Mouse (Mus musculus): ENCODE measurements around the gene Cfap58. TPM values are rescaled to one million over a fixed set of nuclear protein-coding genes. Genes with fewer than 3 reads are reported as not detected.

Cfap58 gene
- polyA plus RNA-seq, 1 experiment from 2014 or later: 0.23 TPM

DNA sequence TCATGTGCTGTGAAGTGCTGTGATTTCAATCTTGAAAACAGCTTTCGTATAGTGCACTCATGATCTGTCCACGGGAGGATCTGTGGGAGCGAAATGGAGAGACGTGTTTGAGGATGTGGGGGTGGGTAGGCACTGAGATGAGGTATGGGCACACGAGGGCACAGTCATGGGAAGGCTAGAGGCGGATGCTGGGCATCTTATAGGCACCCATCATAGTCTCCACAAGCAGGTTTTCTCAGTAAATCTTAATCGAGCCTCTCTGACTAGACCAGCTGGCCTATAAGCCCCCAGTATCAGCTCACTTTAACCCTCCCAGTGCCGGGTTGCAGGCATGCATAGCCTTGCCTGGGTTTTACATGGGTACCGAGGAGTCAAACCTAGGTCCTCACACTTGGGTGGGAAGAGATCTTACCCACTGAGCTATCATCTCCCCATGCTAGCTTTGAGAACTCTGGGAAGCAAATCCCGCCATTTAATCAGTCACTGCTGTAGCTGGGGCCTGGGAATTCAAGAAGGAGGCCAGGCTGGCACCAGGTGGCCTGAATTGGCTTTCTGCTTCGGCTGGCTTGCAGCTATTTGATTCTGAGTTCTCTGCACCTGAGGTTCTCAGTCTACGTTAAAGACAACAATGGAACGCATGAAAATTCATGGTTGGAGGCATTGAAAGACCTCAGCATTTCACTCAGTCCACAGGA lies 51.6 kb downstream of the Cfap58 start:
- Histone ChIP-seq H3K27me3 (ENCODE audit: insufficient read depth, poor library complexity, severe bottlenecking) (0 out of 2 replicates have a peak, but pooled peaks cover 9% of the 10 kb centered on the region), H3K9me3 (no peaks in the 10 kb centered on the region), H3K4me3 (no peak overlapping the region), H3K36me3 (no peaks in the 10 kb centered on the region), H3K4me1 (no peaks in the 10 kb centered on the region), H3K27ac (no peak overlapping the region)
- no peak for DNase-seq (ENCODE audit: low spot score)
- WGBS: 67% methylated on average over 13 of the region's 13 CpGs

DNA sequence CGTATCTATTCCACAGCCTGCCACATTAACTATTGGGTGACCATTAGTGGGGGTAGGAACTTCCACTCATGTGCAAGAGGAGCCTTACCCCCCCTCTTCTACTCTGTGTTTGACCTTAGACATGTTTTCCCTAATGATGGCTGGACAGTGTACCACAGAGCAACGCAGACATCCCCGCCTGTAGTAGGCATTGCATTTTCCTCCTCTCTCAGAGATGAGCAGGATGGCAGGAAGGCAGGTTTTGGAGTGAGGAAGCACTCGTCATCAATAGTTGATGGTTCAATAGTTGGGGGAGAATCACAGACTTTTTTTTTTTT lies 52.1 kb downstream of the Cfap58 start:
- Histone ChIP-seq H3K27me3 (ENCODE audit: insufficient read depth, poor library complexity, severe bottlenecking) (0 out of 2 replicates have a peak, but pooled peaks cover 9% of the 10 kb centered on the region), H3K36me3 (no peaks in the 10 kb centered on the region), H3K4me1 (no peaks in the 10 kb centered on the region), H3K27ac (no peak overlapping the region), H3K4me3 (no peak overlapping the region), H3K9me3 (no peaks in the 10 kb centered on the region)
- no peak for DNase-seq (ENCODE audit: low spot score)
- WGBS: 88% methylated on average over 4 of the region's 4 CpGs

DNA sequence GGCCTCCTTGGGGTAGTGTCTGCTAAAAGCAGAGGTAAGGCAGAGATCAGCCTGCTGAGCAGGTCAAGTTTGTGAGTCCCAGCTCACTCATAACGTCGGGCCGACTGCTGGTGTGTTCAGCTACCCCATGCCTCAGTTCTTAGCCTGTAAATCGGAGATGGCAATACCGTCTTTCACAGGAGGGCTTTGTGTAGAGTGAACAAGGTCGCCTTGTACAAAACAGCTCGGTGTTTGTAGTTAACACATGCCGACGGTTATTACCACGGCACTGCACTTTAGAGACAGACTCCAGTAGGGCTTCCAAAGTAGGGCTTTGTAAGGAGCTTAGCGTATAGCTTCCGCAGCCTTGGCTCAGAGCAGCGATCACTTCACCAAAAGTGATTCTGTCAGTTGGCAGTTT lies 63.8 kb downstream of the Cfap58 start:
- H3K27ac ChIP-seq: no peak overlapping the region
- DNase-seq (ENCODE audit: low spot score): no peak
- no peaks in the 10 kb centered on the region for H3K9me3 ChIP-seq
- no peak overlapping the region for H3K4me3 ChIP-seq
- WGBS: 88% methylated on average over 13 of the region's 13 CpGs
- no peaks in the 10 kb centered on the region for H3K27me3 ChIP-seq (ENCODE audit: insufficient read depth, poor library complexity, severe bottlenecking)
- H3K4me1 ChIP-seq: no peaks in the 10 kb centered on the region
- H3K36me3 ChIP-seq: no peaks in the 10 kb centered on the region

DNA sequence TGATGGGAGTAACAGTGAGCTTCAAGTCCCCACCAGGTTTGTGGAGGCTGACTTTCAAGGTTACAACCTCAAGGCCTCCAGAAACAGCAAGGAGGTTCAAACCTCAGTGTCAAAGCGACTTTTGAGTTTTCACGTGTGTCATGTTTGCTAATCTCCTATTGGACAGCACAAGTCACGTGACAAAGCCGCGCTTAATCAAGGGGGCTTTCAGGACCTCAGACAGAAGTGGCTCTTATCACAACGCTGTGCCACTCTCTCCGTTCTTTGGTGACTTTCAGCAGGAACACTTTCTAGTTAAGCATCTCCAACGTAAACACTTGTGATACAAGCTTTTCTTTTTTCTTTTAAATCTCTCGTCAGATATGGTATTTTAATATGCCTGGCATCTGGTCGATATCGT lies 64.3 kb downstream of the Cfap58 start:
- Histone ChIP-seq H3K9me3 (no peaks in the 10 kb centered on the region), H3K27me3 (ENCODE audit: insufficient read depth, poor library complexity, severe bottlenecking) (no peaks in the 10 kb centered on the region), H3K36me3 (no peaks in the 10 kb centered on the region), H3K4me1 (no peaks in the 10 kb centered on the region), H3K4me3 (no peak overlapping the region), H3K27ac (no peak overlapping the region)
- WGBS: 59% methylated on average over 11 of the region's 11 CpGs
- DNase-seq (ENCODE audit: low spot score): no peak

DNA sequence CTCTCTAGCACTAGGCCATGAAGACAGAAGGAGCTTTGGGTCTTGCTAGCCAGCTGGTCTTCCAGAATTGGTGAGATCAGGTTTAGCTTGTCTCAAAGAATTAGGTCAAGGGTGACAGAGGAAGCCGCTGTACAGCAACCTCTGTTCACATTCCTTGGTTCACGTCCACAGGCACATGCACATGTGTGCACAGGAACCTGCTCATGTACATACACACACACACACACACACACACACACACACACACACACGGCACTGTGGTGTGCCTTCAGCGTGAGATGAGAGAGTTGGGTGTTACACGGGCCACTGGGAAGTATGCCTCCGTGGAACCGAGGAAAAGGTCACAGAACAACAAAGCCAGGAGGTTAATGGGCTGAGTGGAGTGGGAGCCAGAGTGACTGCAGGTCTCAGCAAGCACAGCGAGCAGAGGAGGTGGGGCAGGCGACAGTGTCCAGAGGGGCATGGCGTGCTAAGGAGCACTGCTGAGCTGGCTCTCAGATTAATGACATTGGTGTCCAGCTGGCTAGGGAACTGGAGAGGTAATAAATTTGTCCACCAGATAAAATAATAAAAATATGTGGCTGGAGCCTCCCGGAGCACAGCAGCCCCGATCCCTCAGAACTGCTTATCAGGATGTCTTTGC lies 71.4 kb downstream of the Cfap58 start:
- DNase-seq (ENCODE audit: low spot score): no peak
- H3K36me3 ChIP-seq: no peaks in the 10 kb centered on the region
- WGBS: 66% methylated on average over 12 of the region's 12 CpGs

DNA sequence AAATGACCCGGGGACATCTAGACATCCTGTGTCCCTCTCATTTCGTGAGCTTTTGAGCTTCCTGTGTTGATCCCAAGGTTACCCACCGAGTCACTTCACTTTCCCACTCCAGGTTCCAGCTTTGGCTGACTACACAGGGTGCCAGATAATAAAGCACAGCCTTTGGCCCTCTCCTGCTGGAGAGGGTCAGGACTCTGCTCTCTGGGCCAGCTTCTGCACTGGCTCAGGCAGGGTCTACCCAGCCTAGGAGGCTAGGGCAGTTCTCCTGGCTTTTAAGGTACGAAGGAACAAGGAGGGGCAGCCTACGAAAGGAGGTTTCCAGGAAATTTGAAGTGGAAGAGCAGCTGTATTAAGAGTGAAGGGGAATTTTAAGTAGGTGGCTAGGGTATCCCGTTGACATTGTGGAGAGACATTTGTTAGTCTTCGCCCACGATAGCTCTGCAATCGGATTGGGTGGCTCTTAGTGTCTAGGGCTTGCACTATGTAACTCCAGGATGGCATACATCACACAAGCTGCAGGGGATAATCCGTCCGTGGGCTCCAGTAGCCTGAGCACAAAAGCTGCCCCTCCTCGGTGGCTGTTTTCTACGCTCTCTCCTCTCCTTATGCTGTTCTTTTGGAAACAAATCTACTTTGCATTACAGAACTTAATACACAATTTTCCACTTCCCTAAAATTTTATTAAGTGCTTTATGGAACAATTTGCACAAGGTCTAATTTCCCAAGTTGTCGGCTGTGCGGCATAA lies 72.3 kb downstream of the Cfap58 start:
- no peaks in the 10 kb centered on the region for H3K36me3 ChIP-seq
- WGBS: 63% methylated on average over 15 of the region's 15 CpGs
- no peak overlapping the region for H3K4me3 ChIP-seq
- H3K27me3 ChIP-seq (ENCODE audit: insufficient read depth, poor library complexity, severe bottlenecking): peaks cover 19% of the 10 kb centered on the region
- H3K9me3 ChIP-seq: no peaks in the 10 kb centered on the region
- H3K4me1 ChIP-seq: peaks cover 8% of the 10 kb centered on the region
- no peak for DNase-seq (ENCODE audit: low spot score)
- H3K27ac ChIP-seq: no peak overlapping the region

More for the DNA sequence above, 71.4 kb downstream of the Cfap58 start:
- H3K4me1 ChIP-seq: peaks cover 8% of the 10 kb centered on the region
- H3K4me3 ChIP-seq: no peak overlapping the region
- peaks cover 15% of the 10 kb centered on the region for H3K27me3 ChIP-seq (ENCODE audit: insufficient read depth, poor library complexity, severe bottlenecking)
- no peak overlapping the region for H3K27ac ChIP-seq
- H3K9me3 ChIP-seq: no peaks in the 10 kb centered on the region

DNA sequence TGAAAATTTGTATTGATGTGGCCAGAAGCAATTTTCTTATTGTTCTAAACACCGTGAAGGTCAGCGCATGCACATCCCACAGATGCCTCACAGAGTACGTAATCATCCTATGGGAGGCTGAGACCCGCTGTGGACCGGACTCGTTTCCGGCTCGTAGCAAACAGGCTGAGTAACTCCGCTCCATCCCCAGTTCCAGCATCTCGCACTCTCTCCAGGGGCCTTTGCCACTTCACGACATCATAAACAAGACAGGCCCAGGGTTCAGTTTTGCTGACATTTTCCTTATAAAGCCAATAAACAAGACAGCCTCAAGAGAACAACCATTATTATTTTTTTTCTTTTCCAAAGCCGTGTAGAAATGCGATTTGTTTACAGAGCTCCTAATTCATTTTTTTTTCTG lies 82.6 kb downstream of the Cfap58 start:
- Histone ChIP-seq H3K27ac (no peak overlapping the region), H3K36me3 (no peaks in the 10 kb centered on the region), H3K4me1 (no peaks in the 10 kb centered on the region), H3K4me3 (no peak overlapping the region), H3K27me3 (ENCODE audit: insufficient read depth, poor library complexity, severe bottlenecking) (peaks cover 6% of the 10 kb centered on the region; the same call in 1 of the 2 replicates), H3K9me3 (no peaks in the 10 kb centered on the region)
- DNase-seq (ENCODE audit: low spot score): no peak
- 71% methylated on average over 13 of the region's 13 CpGs for WGBS

DNA sequence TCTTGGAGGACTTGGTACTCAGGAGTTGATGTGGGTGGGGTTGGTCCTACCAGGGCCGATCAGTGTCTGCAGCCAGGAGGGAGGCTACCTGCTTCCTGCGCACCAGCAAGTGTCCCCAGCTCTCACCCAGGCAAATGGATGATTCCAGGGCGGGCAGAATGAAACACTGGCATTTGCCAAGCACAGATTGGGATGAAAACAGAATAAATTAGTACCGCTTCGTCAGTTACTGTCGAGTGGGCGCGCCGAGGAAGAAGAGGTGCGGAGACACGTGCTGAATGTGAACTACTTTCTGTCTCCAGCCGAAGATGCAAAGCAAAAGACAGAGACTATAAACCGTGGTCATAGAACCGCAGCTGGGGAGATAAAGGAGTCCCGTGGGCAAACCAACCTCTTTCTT lies 84.0 kb downstream of the Cfap58 start:
- Histone ChIP-seq H3K9me3 (no peaks in the 10 kb centered on the region), H3K27me3 (ENCODE audit: insufficient read depth, poor library complexity, severe bottlenecking) (peaks cover 5% of the 10 kb centered on the region; the same call in 1 of the 2 replicates), H3K27ac (no peak overlapping the region), H3K36me3 (no peaks in the 10 kb centered on the region), H3K4me3 (no peak overlapping the region), H3K4me1 (peaks cover 5% of the 10 kb centered on the region)
- 83% methylated on average over 15 of the region's 15 CpGs for WGBS
- no peak for DNase-seq (ENCODE audit: low spot score)

DNA sequence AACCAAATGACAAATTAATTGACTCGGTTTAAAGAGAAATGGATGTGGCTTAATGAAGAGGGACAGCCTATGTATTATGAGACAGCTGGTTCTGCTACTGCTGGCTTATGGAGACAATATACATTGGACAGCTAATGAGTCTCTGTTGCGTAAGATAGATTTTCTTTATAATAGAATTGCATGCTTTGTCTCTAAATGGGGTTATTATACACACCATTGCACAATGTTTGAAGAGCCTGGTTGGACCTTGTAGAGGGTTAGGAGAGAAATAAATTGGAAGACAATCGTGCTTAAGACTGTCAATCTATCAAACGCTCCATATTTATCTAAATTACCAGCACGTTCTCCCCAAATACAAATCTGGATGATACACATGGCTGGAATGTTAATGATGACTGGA lies 85.3 kb downstream of the Cfap58 start:
- Histone ChIP-seq H3K27me3 (ENCODE audit: insufficient read depth, poor library complexity, severe bottlenecking) (peaks cover 5% of the 10 kb centered on the region; the same call in 1 of the 2 replicates), H3K36me3 (no peaks in the 10 kb centered on the region), H3K4me1 (peaks cover 15% of the 10 kb centered on the region), H3K4me3 (no peak overlapping the region), H3K27ac (no peak overlapping the region), H3K9me3 (no peaks in the 10 kb centered on the region)
- no peak for DNase-seq (ENCODE audit: low spot score)
- WGBS: 86% methylated on average over 5 of the region's 5 CpGs

DNA sequence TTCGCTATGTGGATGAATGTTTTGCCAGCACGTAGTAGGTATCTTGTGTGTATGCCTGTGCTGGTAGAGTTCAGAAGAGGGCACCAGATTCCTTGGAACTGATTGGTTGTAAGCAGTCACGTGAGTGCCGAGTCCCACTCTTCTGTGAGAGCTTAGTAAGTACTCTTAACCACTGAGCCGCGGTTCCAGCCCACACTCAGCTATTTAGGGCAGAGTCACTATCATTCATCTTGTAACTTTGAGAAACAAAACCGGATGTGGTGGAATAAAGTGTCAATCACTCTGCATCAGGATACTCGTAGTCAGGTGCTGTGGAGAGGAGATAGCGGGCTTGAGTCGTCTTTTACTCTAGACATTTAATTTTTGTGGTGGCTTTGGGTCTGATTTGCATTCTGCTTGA lies 86.3 kb downstream of the Cfap58 start:
- H3K36me3 ChIP-seq: no peaks in the 10 kb centered on the region
- H3K4me1 ChIP-seq: peaks cover 21% of the 10 kb centered on the region
- H3K27ac ChIP-seq: no peak overlapping the region
- H3K27me3 ChIP-seq (ENCODE audit: insufficient read depth, poor library complexity, severe bottlenecking): peaks cover 5% of the 10 kb centered on the region; the same call in 1 of the 2 replicates
- no peak for DNase-seq (ENCODE audit: low spot score)
- no peak overlapping the region for H3K4me3 ChIP-seq
- WGBS: 81% methylated on average over 10 of the region's 10 CpGs
- no peaks in the 10 kb centered on the region for H3K9me3 ChIP-seq

DNA sequence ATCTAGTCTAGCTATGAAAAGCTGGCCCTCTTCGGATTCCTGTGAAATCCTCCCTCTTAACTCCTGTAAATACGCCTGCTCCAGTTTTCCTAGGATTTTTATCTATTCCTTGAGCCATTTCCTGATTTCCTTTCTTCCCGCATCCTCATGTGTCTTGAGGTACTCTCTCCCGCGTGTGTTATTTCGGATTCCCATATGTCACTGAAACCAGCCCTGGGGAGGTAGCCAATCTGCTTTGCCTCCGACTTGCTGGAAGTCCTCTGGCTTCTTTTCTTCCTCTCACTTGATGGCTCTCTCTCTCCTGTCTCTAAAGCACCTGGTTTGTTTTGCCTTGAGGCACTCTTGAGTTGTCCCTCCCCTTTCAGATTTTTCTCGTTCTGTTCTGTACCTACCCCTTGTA lies 87.9 kb downstream of the Cfap58 start:
- WGBS: 80% methylated on average over 8 of the region's 8 CpGs
- Histone ChIP-seq H3K4me3 (no peak overlapping the region), H3K4me1 (peaks cover 21% of the 10 kb centered on the region)

DNA sequence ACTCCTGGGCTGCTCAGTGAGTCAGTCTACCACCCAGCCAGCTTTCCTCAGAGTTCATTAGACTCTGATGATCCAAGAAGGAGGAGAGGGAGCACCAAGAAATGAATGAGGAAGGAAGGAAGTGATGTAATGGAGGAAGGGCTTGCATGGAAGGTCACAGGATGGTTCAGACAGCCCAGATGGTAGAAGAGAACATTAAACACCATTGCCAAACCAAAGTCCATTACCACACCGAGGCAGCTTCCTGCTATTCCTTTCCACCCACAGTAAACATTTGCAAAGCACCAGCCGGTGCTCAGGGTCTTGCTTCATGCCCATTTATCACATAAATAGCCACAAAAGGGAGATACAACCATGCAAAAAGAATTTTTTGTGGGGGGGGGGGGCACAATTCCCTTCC lies 89.4 kb downstream of the Cfap58 start:
- H3K36me3 ChIP-seq: no peaks in the 10 kb centered on the region
- no peak for DNase-seq (ENCODE audit: low spot score)
- no peaks in the 10 kb centered on the region for H3K9me3 ChIP-seq
- H3K4me3 ChIP-seq: no peak overlapping the region
- H3K27ac ChIP-seq: no peak overlapping the region
- 72% methylated on average over 2 of the region's 2 CpGs for WGBS
- no peaks in the 10 kb centered on the region for H3K27me3 ChIP-seq (ENCODE audit: insufficient read depth, poor library complexity, severe bottlenecking)
- H3K4me1 ChIP-seq: peaks cover 21% of the 10 kb centered on the region

More for the DNA sequence above, 87.9 kb downstream of the Cfap58 start:
- Histone ChIP-seq H3K27me3 (ENCODE audit: insufficient read depth, poor library complexity, severe bottlenecking) (peaks cover 5% of the 10 kb centered on the region; the same call in 1 of the 2 replicates), H3K9me3 (no peaks in the 10 kb centered on the region), H3K27ac (no peak overlapping the region), H3K36me3 (no peaks in the 10 kb centered on the region)
- DNase-seq (ENCODE audit: low spot score): no peak

DNA sequence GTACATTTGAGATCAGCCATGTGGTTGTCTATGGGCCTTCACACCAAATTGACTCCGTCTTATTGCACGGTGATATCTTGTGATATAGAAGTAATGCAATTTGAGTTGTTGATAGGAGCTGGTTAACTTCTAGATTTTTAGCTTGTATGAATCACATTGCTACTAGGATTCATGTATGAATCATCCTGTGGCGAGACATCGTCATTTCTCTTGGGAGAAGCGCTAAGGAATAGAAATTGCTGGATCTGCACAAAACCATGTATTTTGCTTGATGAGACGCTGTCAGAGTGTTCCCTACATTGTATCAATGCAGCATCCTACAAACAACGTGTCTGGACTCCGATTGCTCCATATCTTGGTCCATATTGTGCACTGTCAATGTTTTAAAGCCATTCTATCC lies 102.1 kb downstream of the Cfap58 start:
- Histone ChIP-seq H3K36me3 (no peaks in the 10 kb centered on the region), H3K27ac (no peak overlapping the region), H3K4me1 (no peaks in the 10 kb centered on the region), H3K9me3 (no peaks in the 10 kb centered on the region), H3K27me3 (ENCODE audit: insufficient read depth, poor library complexity, severe bottlenecking) (no peaks in the 10 kb centered on the region), H3K4me3 (no peak overlapping the region)
- 83% methylated on average over 8 of the region's 8 CpGs for WGBS
- DNase-seq (ENCODE audit: low spot score): no peak
